Mouse (Mus musculus) forebrain, embryonic 12.5 days (tissue): ENCODE data around the gene Ppp1r13b. TPM values are rescaled to one million over a fixed set of nuclear protein-coding genes. Genes with fewer than 3 reads are reported as not detected.
A peak's percentile ranks its signal among the peaks of the same experiment; 100 is the strongest.

ENCODE experiments used
- ATAC-seq: fragments of 200-750 bp; cut with Nextera tagmentation; 2 replicates; pipeline ENCODE4 v1.8.0; 2017; ENCODE audit warnings: moderate TSS enrichment; ENCODE audit not compliant: low FRiP score
- H3K27ac ChIP-seq: fragments of 300-500 bp; sonication (generic); 2 replicates; pipeline ENCODE4 v1.5.1; 2016; ENCODE audit warnings: mild to moderate bottlenecking
- H3K27me3 ChIP-seq: fragments of 300-500 bp; sonication (generic); 2 replicates; pipeline ENCODE4 v1.6.1; 2016; ENCODE audit warnings: mild to moderate bottlenecking
- H3K36me3 ChIP-seq: fragments of 300-500 bp; sonication (generic); replicated peaks from 2 replicates; pipeline ENCODE4 v1.6.1; 2016; ENCODE audit warnings: mild to moderate bottlenecking
- H3K4me1 ChIP-seq: fragments of 300-500 bp; sonication (generic); 2 replicates; pipeline ENCODE4 v1.6.1; 2016
- H3K4me2 ChIP-seq: fragments of 300-500 bp; sonication (generic); 2 replicates; pipeline ENCODE4 v1.6.1; 2016; ENCODE audit warnings: mild to moderate bottlenecking, moderate library complexity
- H3K4me3 ChIP-seq: fragments of 300-500 bp; sonication (generic); replicated peaks from 2 replicates; pipeline ENCODE4 v1.5.1; 2016; ENCODE audit warnings: mild to moderate bottlenecking
- H3K9ac ChIP-seq: fragments of 300-500 bp; sonication (generic); 2 replicates; pipeline ENCODE4 v1.6.1; 2016; ENCODE audit warnings: mild to moderate bottlenecking
- H3K9me3 ChIP-seq: fragments of 300-500 bp; sonication (generic); 2 replicates; pipeline ENCODE4 v1.6.1; 2016
- WGBS: fragments of 180-500 bp; shearing (Covaris S2); methylation state at CpG from one replicate; pipeline ENCODE4 v1.1.7; 2016; 5-methylcytosine and 5-hydroxymethylcytosine counted together
- polyA plus RNA-seq: library from polyadenylated mRNA; unstranded; fragments of >200 nt; fragmentation: Nextera tagmentation; extraction: Ambion mirVana; gene quantifications from 2 replicates; pipeline ENCODE4 v1.2.1, GENCODE M21; 2016

Ppp1r13b gene
- polyA plus RNA-seq, 1 experiment from 2014 or later = 9.5 TPM

DNA sequence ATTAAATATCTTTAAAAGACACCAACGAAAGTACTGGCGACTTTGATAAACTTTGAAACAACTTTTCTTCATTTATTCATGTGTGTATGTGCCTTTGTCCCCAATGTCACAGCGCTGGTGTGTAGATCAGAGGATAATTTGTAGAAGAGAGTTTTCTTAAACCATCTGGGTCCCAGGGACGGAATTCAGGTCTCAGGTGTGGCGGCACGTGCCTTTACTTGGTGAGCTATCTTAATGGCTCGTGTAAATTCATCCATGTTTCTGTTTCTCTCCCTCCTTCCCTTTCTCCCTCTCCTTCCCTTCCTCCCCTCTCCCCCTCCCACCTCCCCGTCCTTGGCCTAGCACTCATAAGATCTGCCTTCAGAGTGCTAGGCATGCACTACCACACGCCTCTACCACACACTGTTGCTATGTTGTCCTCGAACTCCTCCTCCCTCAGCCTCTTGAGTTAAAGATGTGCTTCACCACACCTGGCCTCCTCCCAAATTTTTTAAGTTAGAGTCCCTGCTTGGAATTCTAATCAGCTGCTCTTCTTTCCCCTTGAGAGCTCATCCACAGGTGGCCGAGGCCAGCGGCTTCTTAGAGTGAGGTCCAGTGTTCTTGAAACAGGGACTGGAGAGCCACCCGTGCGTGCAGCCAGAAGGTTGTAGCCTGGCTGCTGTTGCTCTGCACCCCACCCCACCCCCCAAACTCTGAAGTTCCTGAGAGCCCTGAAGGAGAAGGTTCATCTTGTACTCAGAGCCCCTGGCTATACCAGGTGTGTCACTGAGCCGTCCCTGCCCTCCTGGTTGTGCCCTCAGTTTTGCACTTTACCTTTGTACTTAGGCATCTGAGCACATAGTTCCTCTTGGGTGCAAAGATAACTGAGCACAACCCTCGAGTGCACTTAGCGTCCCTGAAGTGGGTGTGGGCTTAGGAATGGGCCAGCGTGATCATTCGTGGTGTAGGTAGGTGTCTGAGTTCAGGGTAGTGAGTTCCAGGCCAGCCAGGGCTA lies 92.8 kb downstream of the Ppp1r13b start:
- Histone ChIP-seq H3K36me3 (peaks cover 4% of the 10 kb centered on the region; the same call in 1 of the 2 replicates), H3K4me1 (peaks cover 42% of the 10 kb centered on the region), H3K4me3 (peak overlapping the region; percentile 77), H3K9me3 (no peaks in the 10 kb centered on the region), H3K27me3 (no peaks in the 10 kb centered on the region), H3K27ac (no peak overlapping the region), H3K4me2 (peak overlapping the region; percentile 82), H3K9ac (peak overlapping the region; percentile 80)
- 26% methylated on average over 19 of the region's 19 CpGs for WGBS
- no peak for ATAC-seq

DNA sequence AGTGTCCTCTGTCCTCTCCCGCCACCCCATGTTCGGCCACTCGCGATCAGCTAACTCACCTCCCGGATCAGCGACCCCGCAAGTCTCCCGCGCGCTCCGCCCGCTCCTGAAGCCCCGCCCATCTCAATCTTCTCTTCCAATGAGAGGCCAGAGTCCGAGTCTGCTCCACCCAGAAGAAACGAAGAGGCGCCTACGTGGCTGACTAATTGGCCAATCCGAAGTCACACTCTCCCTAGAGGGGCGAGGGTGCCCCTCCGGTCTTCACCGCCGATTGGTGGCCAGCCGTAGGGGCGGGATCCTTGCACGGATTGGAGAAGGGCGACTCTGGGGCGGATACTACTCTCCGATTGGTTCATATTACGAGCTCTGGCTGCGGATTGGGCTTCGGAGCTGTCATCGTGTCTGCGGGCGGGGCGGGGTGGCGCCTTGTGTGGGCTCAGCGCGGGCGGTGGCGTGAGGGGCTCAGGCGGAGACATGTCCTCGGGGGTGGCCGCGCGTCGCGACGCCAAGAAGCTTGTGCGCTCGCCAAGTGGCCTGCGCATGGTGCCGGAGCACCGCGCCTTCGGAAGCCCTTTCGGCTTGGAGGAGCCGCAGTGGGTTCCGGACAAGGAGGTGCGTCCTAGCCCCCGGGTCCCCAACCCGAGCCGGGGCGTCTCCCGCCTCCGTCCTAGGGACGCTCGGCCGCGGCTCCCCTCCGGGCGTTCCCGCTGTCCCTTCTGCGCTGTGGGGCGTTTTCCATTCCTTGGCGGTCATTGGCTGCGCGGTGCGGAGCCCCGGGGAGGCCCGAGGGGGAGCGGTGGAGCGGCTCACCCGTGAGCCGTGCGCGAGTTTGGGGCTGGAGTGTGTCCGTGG lies 93.9 kb downstream of the Ppp1r13b start, which contains the start of the genes Xrcc3 and Zfyve21:
TSS of gene Xrcc3 (minus strand) at position 108 of the 852 bp plus-strand sequence.
TSS of gene Zfyve21 (plus strand) at position 405 of the 852 bp plus-strand sequence.
- peak within 1 kb of the TSS; percentile 77 for H3K4me3 ChIP-seq
- peaks cover 8% of the 10 kb centered on the region; the same call in 1 of the 2 replicates for H3K36me3 ChIP-seq
- H3K9me3 ChIP-seq = no peaks in the 10 kb centered on the region
- ATAC-seq = peak; percentile 99
- peaks cover 52% of the 10 kb centered on the region for H3K4me1 ChIP-seq
- H3K4me2 ChIP-seq = peak within 1 kb of the TSS; percentile 88
- WGBS = under 1% methylated on average over 87 of the region's 87 CpGs
- no peaks in the 10 kb centered on the region for H3K27me3 ChIP-seq
- H3K27ac ChIP-seq = peak within 1 kb of the TSS; percentile 86
- peak within 1 kb of the TSS; percentile 80 for H3K9ac ChIP-seq

GRCm38 (mm10) chr12:111813111-111813765 lies 94.7 kb downstream of the Ppp1r13b start:
- no peaks in the 10 kb centered on the region for H3K9me3 ChIP-seq
- WGBS = 5% methylated on average over 27 of the region's 27 CpGs
- H3K4me2 ChIP-seq = peak overlapping the region; percentile 88
- H3K4me3 ChIP-seq = peak overlapping the region; percentile 55
- no peak overlapping the region for H3K27ac ChIP-seq
- peak overlapping the region; percentile 68 for H3K9ac ChIP-seq
- ATAC-seq = peak; percentile 2; the same call in 1 of the 2 replicates
- H3K4me1 ChIP-seq = peaks cover 52% of the 10 kb centered on the region
- no peaks in the 10 kb centered on the region for H3K27me3 ChIP-seq
- peaks cover 16% of the 10 kb centered on the region for H3K36me3 ChIP-seq

DNA sequence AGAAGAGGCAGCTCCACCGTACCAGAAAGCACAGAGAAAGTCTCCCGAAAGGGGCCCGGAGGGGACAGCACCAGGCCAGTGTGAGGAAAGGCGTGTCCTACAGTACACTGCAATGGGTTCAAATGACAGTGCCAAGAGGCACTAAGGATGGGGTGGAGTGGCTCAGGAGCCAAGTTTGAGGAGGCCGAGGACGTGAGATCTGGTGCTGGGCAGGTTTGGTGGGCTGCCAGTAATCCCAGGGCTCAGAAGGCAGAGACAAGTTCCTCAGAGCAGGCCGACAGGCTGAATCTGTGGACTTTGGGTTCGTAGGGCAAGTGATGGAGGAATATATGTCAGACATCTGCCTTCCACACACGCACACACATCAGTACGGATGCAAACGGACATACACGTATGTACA lies 95.3 kb downstream of the Ppp1r13b start:
- 72% methylated on average over 12 of the region's 12 CpGs for WGBS
- H3K27me3 ChIP-seq = no peaks in the 10 kb centered on the region
- peak overlapping the region; percentile 88 for H3K4me2 ChIP-seq
- peaks cover 20% of the 10 kb centered on the region for H3K36me3 ChIP-seq
- no peak for ATAC-seq
- H3K27ac ChIP-seq = no peak overlapping the region
- H3K4me1 ChIP-seq = peaks cover 52% of the 10 kb centered on the region
- peak overlapping the region; percentile 68 for H3K9ac ChIP-seq
- peak overlapping the region; percentile 55 for H3K4me3 ChIP-seq
- H3K9me3 ChIP-seq = no peaks in the 10 kb centered on the region

- H3K27ac ChIP-seq = no peak overlapping the region
- H3K36me3 ChIP-seq = peaks cover 22% of the 10 kb centered on the region
- peak overlapping the region; percentile 68; the same call in 1 of the 2 replicates for H3K9ac ChIP-seq
- no peaks in the 10 kb centered on the region for H3K9me3 ChIP-seq
- peaks cover 52% of the 10 kb centered on the region for H3K4me1 ChIP-seq
- no peaks in the 10 kb centered on the region for H3K27me3 ChIP-seq
- ATAC-seq = no peak
- H3K4me3 ChIP-seq = no peak overlapping the region
- H3K4me2 ChIP-seq = no peak overlapping the region
- 88% methylated on average over 13 of the region's 13 CpGs for WGBS
Observed at GRCm38 (mm10) chr12:111812075-111812474, 95.8 kb downstream of the Ppp1r13b start.

- Histone ChIP-seq H3K4me2 (peak overlapping the region; percentile 15; the same call in 1 of the 2 replicates), H3K36me3 (peaks cover 45% of the 10 kb centered on the region), H3K4me1 (peaks cover 31% of the 10 kb centered on the region), H3K27me3 (no peaks in the 10 kb centered on the region), H3K9me3 (no peaks in the 10 kb centered on the region), H3K4me3 (0 out of 2 replicates have a peak overlapping the region, but pooled peaks have one; percentile 8), H3K9ac (no peak overlapping the region), H3K27ac (peak overlapping the region; percentile 68)
- no peak for ATAC-seq
- 3% methylated on average over 9 of the region's 9 CpGs for WGBS
Observed at GRCm38 (mm10) chr12:111809762-111810161, 98.1 kb downstream of the Ppp1r13b start.

DNA sequence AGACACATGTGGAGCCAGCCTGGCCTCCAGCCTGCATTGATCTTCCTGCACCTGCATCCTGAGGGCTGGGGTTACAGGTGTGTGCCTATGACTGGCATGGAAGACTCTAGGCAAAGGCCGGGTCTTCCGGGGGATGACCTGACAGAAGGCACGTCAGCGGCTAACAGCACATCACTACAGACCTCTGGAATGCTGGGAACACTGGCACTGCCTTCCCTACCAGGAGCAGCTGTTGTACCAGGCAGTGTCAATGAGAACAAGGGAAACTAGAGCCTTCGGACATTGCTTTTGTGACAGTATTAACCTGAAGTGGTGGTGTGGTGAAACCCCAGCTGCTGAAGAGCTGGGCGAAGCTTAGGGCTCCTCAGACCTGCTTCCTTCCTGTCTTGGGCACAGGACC lies 99.1 kb downstream of the Ppp1r13b start:
- H3K4me2 ChIP-seq = no peak overlapping the region
- no peaks in the 10 kb centered on the region for H3K9me3 ChIP-seq
- WGBS = 95% methylated on average over 6 of the region's 6 CpGs
- no peak for ATAC-seq
- no peaks in the 10 kb centered on the region for H3K27me3 ChIP-seq
- no peak overlapping the region for H3K27ac ChIP-seq
- H3K4me1 ChIP-seq = peaks cover 29% of the 10 kb centered on the region
- no peak overlapping the region for H3K4me3 ChIP-seq
- H3K36me3 ChIP-seq = peaks cover 55% of the 10 kb centered on the region
- H3K9ac ChIP-seq = no peak overlapping the region

- Histone ChIP-seq H3K27ac (no peak overlapping the region), H3K4me2 (no peak overlapping the region), H3K4me3 (no peak overlapping the region), H3K9ac (no peak overlapping the region), H3K27me3 (no peaks in the 10 kb centered on the region), H3K9me3 (no peaks in the 10 kb centered on the region), H3K4me1 (no peaks in the 10 kb centered on the region), H3K36me3 (peaks cover 92% of the 10 kb centered on the region)
- ATAC-seq = no peak
- WGBS = 92% methylated on average over 5 of the region's 5 CpGs
Observed at GRCm38 (mm10) chr12:111803538-111803937, 104.4 kb downstream of the Ppp1r13b start.

DNA sequence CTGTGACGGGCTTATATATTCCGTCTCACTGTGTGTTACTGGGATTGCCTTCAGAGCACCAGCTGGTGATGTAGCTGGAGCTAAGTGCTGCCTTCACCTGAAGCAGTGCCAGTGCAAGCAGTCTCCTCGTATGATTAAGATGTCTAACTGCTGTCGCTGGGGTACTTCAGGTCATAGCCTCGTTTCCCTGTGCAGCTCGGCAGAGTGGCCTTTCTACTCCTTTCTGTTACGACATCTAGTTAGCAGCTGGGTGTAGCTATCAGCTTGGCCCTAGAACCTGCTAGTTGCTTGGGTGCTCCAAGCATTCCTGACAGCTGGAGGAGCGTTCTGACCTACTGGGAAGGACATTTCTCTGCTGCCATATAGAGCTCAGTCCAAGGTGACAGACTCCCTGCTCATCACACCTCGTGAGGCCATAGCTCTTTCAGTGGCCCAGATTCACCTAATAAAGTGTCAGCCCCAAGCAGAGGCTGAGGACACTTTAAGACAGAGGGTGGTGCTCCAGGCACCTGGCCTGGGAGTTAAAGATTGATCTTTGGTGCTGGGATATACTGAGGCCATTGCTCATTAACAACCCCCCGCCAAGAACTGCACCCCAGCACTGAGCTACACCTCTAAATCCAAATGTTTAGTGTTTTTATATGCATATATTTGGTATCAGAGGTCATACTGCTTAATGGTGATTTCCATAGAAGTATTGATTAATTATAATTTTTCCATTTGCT lies 107.3 kb downstream of the Ppp1r13b start:
- ATAC-seq = no peak
- Histone ChIP-seq H3K4me1 (no peaks in the 10 kb centered on the region), H3K36me3 (peaks cover 94% of the 10 kb centered on the region), H3K27me3 (no peaks in the 10 kb centered on the region), H3K4me2 (no peak overlapping the region), H3K9me3 (no peaks in the 10 kb centered on the region), H3K27ac (no peak overlapping the region), H3K9ac (no peak overlapping the region), H3K4me3 (no peak overlapping the region)
- WGBS = 92% methylated on average over 10 of the region's 10 CpGs

DNA sequence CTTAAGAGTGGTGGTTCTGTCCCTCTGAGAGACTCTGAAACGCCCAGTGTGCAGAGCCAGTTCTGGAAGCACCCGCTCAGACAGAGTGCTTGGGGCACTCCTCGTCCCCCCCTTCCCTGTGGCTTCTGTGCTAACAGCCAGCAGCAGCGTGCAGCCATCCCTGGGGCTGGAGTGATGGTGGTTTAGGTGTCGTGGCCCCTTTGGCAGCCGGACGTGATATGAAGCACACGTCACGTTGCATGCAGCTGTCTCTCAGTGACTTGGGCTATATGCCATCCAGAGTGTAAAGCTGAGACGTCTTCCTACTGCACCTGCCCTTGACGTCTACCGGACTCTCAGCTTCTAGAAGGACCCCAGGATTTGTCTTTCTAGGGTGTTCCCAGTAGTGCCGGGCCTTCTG lies 109.4 kb downstream of the Ppp1r13b start:
- Histone ChIP-seq H3K27me3 (no peaks in the 10 kb centered on the region), H3K4me3 (no peak overlapping the region), H3K4me2 (no peak overlapping the region), H3K9me3 (no peaks in the 10 kb centered on the region), H3K4me1 (no peaks in the 10 kb centered on the region), H3K36me3 (peaks cover 94% of the 10 kb centered on the region), H3K27ac (no peak overlapping the region), H3K9ac (no peak overlapping the region)
- WGBS = 94% methylated on average over 13 of the region's 13 CpGs
- no peak for ATAC-seq

- H3K27ac ChIP-seq = no peak overlapping the region
- H3K9ac ChIP-seq = no peak overlapping the region
- 88% methylated on average over 8 of the region's 8 CpGs for WGBS
- H3K9me3 ChIP-seq = no peaks in the 10 kb centered on the region
- peaks cover 94% of the 10 kb centered on the region for H3K36me3 ChIP-seq
- H3K4me3 ChIP-seq = no peak overlapping the region
- H3K4me1 ChIP-seq = no peaks in the 10 kb centered on the region
- ATAC-seq = no peak
- no peaks in the 10 kb centered on the region for H3K27me3 ChIP-seq
- H3K4me2 ChIP-seq = no peak overlapping the region
Observed at GRCm38 (mm10) chr12:111797251-111797650, 110.7 kb downstream of the Ppp1r13b start.
